In the genomic region with DNA sequence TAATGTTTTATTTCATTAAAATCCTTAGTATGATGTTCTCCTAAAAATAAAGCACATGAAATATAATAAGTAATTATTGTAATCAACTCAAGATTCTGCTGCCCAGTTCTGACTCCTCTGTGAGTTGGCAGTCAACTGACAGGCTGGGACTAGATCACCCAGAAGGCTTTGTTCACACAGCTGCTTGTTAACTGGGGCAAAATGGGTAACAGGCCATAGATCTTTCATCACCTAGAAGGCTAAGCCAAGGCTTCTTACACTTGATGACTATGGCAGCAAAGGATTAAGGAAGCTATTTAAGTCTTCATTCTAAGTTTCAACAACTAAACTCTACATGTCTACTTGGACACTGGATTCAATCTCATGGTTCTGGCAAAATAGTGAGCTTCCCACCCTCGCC, we compare ENCODE assay signal across 17 mouse cellular contexts.
DNase-seq lines count a peak whose midpoint lies in the region; ATAC-seq and TF ChIP-seq lines count a peak whose summit lies in the region.
"Had no signal": no experiment of that assay in that cellular context is flagged by ENCODE, and none has a peak within 500 bp of the region (broad histone marks: within the 10 kb centered on the region; RNA-seq: fewer than 3 reads in every experiment).

No protein-coding gene starts in this region.

- H3K36me3 ChIP-seq in heart, embryonic 12.5 days: no peaks in the 10 kb centered on the region
- no peaks in the 10 kb centered on the region for H3K36me3 ChIP-seq in CH12.LX (replicated peaks in 1 of 2; ENCODE audit: control insufficient read depth in 1 of 2, insufficient read depth in 1 of 2, low read length in 1 of 2)
- no peaks in the 10 kb centered on the region for H3K36me3 ChIP-seq in lung, embryonic 16.5 days (ENCODE audit: control insufficient read depth, insufficient read depth, low read length)
- no peaks in the 10 kb centered on the region for H3K36me3 ChIP-seq in hindbrain, embryonic 11.5 days (ENCODE audit: control insufficient read depth, insufficient read depth, low read length)
- H3K36me3 ChIP-seq: limb, embryonic 15.5 days had no signal

- 75% methylated on average over 1 of the region's 1 CpGs for WGBS in heart, embryonic 12.5 days
- 33% methylated on average over 1 of the region's 1 CpGs for WGBS in lung, embryonic 16.5 days
- 97% methylated on average over 1 of the region's 1 CpGs for WGBS in hindbrain, embryonic 11.5 days

- dilution Hi-C loops in CH12.LX (cut with MboI; ENCODE audit: extremely low pct_ligation_motif_present, extremely low pct_unique_long_range_greater_than_20kb, low sequenced_read_pairs): no loop called here

- TF ChIP-seq CTCF in CH12.LX (conservative IDR thresholded peaks at IDR 0.05 in 1 of 2, IDR thresholded peaks at IDR 0.05 in 1 of 2; ENCODE audit: low read depth in 2 of 2, low read length in 2 of 2): no peak
- no peak for TF ChIP-seq CTCF in layer of hippocampus, adult 2 months (conservative IDR thresholded peaks at IDR 0.05)

- H3K4me2 ChIP-seq in heart, embryonic 12.5 days: no peak overlapping the region
- H3K4me2 ChIP-seq in CH12.LX (ENCODE audit: insufficient read depth, low read depth, poor library complexity, severe bottlenecking): no peak overlapping the region
- no peak overlapping the region for H3K4me2 ChIP-seq in lung, embryonic 16.5 days (ENCODE audit: low read depth, low read length)
- no peak overlapping the region for H3K4me2 ChIP-seq in hindbrain, embryonic 11.5 days (replicated peaks; ENCODE audit: low read depth, low read length)
- H3K4me2 ChIP-seq: hindbrain, embryonic 14.5 days; limb, embryonic 15.5 days; midbrain, embryonic 11.5 days had no signal

- peaks cover 14% of the 10 kb centered on the region for H3K4me1 ChIP-seq in heart, embryonic 12.5 days (replicated peaks)
- H3K4me1 ChIP-seq in CH12.LX (ENCODE audit: control insufficient read depth in 1 of 2, insufficient read depth in 2 of 2): peaks cover 0 to 17% of the 10 kb centered on the region in 2 experiments; a peak in 2 of 4 replicates
- no peaks in the 10 kb centered on the region; the same call in 1 of the 2 replicates for H3K4me1 ChIP-seq in lung, embryonic 16.5 days (replicated peaks; ENCODE audit: control insufficient read depth, insufficient read depth, low read length)
- H3K4me1 ChIP-seq in hindbrain, embryonic 11.5 days (replicated peaks; ENCODE audit: control insufficient read depth, insufficient read depth, low read length): no peaks in the 10 kb centered on the region

- DNase-seq in embryo, embryonic 10.5 days (ENCODE audit: low spot score): peak; percentile 4
- no peak for DNase-seq in embryo, embryonic 10 days (ENCODE audit: low spot score)
- peak; percentile 44 to 54 for DNase-seq in heart, adult 18-20 months
- peak; percentile 14 for DNase-seq in CH12.LX (ENCODE audit: extremely low read depth)
- no peak for DNase-seq in hindbrain, embryonic 11.5 days (ENCODE audit: low spot score)
- no peak for DNase-seq in layer of hippocampus, adult 2 months (ENCODE audit: low spot score in 2 of 2)
- DNase-seq: cerebellum, adult 18-20 months; kidney, adult 11 months; kidney, postnatal 14 days; layer of hippocampus, adult 9-11 months; thymus, postnatal 4 days had no signal

- H3K79me2 ChIP-seq in CH12.LX (replicated peaks; ENCODE audit: control insufficient read depth, extremely low read depth, insufficient read depth, poor library complexity, severe bottlenecking): no peaks in the 10 kb centered on the region

- no peak overlapping the region for H3K9ac ChIP-seq in heart, embryonic 12.5 days
- no peak overlapping the region for H3K9ac ChIP-seq in CH12.LX (ENCODE audit: insufficient read depth, low read depth)
- no peak overlapping the region for H3K9ac ChIP-seq in lung, embryonic 16.5 days (ENCODE audit: low read length)
- H3K9ac ChIP-seq in hindbrain, embryonic 11.5 days (ENCODE audit: low read depth, low read length): no peak overlapping the region
- H3K9ac ChIP-seq: hindbrain, embryonic 14.5 days; limb, embryonic 15.5 days had no signal

- no peak for TF ChIP-seq POLR2A in CH12.LX (IDR thresholded peaks at IDR 0.05; ENCODE audit: low read depth, low read length)

- no peak for ATAC-seq in heart, embryonic 12.5 days (ENCODE audit: insufficient number of reproducible peaks, low FRiP score)
- peak; percentile 77 for ATAC-seq in lung, embryonic 16.5 days (ENCODE audit: low read depth)
- ATAC-seq in hindbrain, embryonic 11.5 days (ENCODE audit: low FRiP score): no peak
- ATAC-seq: Patski had no signal

- no peak overlapping the region for H3K4me3 ChIP-seq in heart, embryonic 12.5 days
- no peak overlapping the region for H3K4me3 ChIP-seq in CH12.LX (replicated peaks in 1 of 3; ENCODE audit: low read depth in 2 of 3, low read length in 2 of 3, poor library complexity in 1 of 3)
- no peak overlapping the region for H3K4me3 ChIP-seq in lung, embryonic 16.5 days (ENCODE audit: low read length)
- no peak overlapping the region for H3K4me3 ChIP-seq in hindbrain, embryonic 11.5 days (ENCODE audit: low read depth, low read length)
- H3K4me3 ChIP-seq in layer of hippocampus, adult 2 months: no peak overlapping the region
- H3K4me3 ChIP-seq: limb, embryonic 15.5 days had no signal

- H3K9me3 ChIP-seq in heart, embryonic 12.5 days (replicated peaks): no peaks in the 10 kb centered on the region
- H3K9me3 ChIP-seq in CH12.LX (replicated peaks; ENCODE audit: low read length): no peaks in the 10 kb centered on the region
- no peaks in the 10 kb centered on the region for H3K9me3 ChIP-seq in lung, embryonic 16.5 days (ENCODE audit: control insufficient read depth, low read length)
- no peaks in the 10 kb centered on the region for H3K9me3 ChIP-seq in hindbrain, embryonic 11.5 days (ENCODE audit: control insufficient read depth, low read length)
- H3K9me3 ChIP-seq: limb, embryonic 15.5 days had no signal

- no peak for TF ChIP-seq RAD21 in CH12.LX (IDR thresholded peaks at IDR 0.05; ENCODE audit: low read depth, low read length)

- H3K27ac ChIP-seq in heart, embryonic 12.5 days (ENCODE audit: poor library complexity, severe bottlenecking): no peak overlapping the region
- H3K27ac ChIP-seq in CH12.LX (ENCODE audit: insufficient read depth, low read depth): no peak overlapping the region
- H3K27ac ChIP-seq in lung, embryonic 16.5 days (ENCODE audit: low read length): no peak overlapping the region
- no peak overlapping the region for H3K27ac ChIP-seq in hindbrain, embryonic 11.5 days (ENCODE audit: low read depth, low read length)
- H3K27ac ChIP-seq in layer of hippocampus, adult 2 months: no peak overlapping the region
- H3K27ac ChIP-seq: hindbrain, embryonic 14.5 days; limb, embryonic 15.5 days had no signal

- in situ Hi-C loops in CH12.LX (cut with MboI; ENCODE audit: low pct_ligation_motif_present, low pct_unique_long_range_greater_than_20kb, low sequenced_read_pairs): no loop called here

- H3K27me3 ChIP-seq in heart, embryonic 12.5 days (replicated peaks): no peaks in the 10 kb centered on the region
- no peaks in the 10 kb centered on the region for H3K27me3 ChIP-seq in CH12.LX (replicated peaks)
- H3K27me3 ChIP-seq in lung, embryonic 16.5 days (ENCODE audit: control insufficient read depth, insufficient read depth, low read depth, low read length): no peaks in the 10 kb centered on the region
- no peaks in the 10 kb centered on the region for H3K27me3 ChIP-seq in hindbrain, embryonic 11.5 days (ENCODE audit: control insufficient read depth, insufficient read depth, low read length)
- H3K27me3 ChIP-seq: limb, embryonic 15.5 days; Patski had no signal

- no peak for TF ChIP-seq EP300 in CH12.LX (IDR thresholded peaks at IDR 0.05; ENCODE audit: low read length)

TF ChIP-seq in CH12.LX, 34 proteins besides CTCF, POLR2A, EP300 and RAD21:
- TF ChIP-seq JUN (IDR thresholded peaks at IDR 0.05; ENCODE audit: insufficient read depth, low read depth, low read length) (no peak), HCFC1 (IDR thresholded peaks at IDR 0.05; ENCODE audit: low read depth, low read length) (no peak), ZKSCAN1 (IDR thresholded peaks at IDR 0.05; ENCODE audit: borderline replicate concordance, low read depth, low read length) (no peak), MAZ (IDR thresholded peaks at IDR 0.05; ENCODE audit: low read depth, low read length) (no peak), KAT2A (IDR thresholded peaks at IDR 0.05; ENCODE audit: insufficient replicate concordance, low read length) (no peak), RCOR1 (conservative IDR thresholded peaks at IDR 0.05; ENCODE audit: low read depth, low read length) (no peak), CHD1 (IDR thresholded peaks at IDR 0.05; ENCODE audit: low read depth, low read length) (no peak), ETS1 (conservative IDR thresholded peaks at IDR 0.05; ENCODE audit: low read depth, low read length) (no peak), GABPA (IDR thresholded peaks at IDR 0.05; ENCODE audit: insufficient replicate concordance, low read depth, low read length) (no peak), SIN3A (IDR thresholded peaks at IDR 0.05; ENCODE audit: low read length) (no peak), TCF12 (IDR thresholded peaks at IDR 0.05; ENCODE audit: low read depth, low read length) (no peak), TBP (conservative IDR thresholded peaks at IDR 0.05; ENCODE audit: low read depth, low read length) (no peak), ZMIZ1 (IDR thresholded peaks at IDR 0.05; ENCODE audit: low read depth, low read length) (no peak), MXI1 (IDR thresholded peaks at IDR 0.05; ENCODE audit: low read depth, low read length) (no peak), PAX5 (IDR thresholded peaks at IDR 0.05; ENCODE audit: low read length) (no peak), ZC3H11A (IDR thresholded peaks at IDR 0.05; ENCODE audit: low read depth, low read length) (no peak), CHD2 (IDR thresholded peaks at IDR 0.05; ENCODE audit: low read length) (no peak), BHLHE40 (IDR thresholded peaks at IDR 0.05; ENCODE audit: low read depth, low read length) (no peak), IRF4 (IDR thresholded peaks at IDR 0.05; ENCODE audit: low read depth, low read length) (no peak), POLR2AphosphoS2 (IDR thresholded peaks at IDR 0.05; ENCODE audit: low read depth, low read length) (no peak)

Comparison
In these comparisons a context has a peak if more than half of its experiments do, and no peak if none do; other contexts are left out.
1. DNase-seq: peak in embryo, embryonic 10.5 days (single experiment), heart, adult 18-20 months (2 of 2) and CH12.LX (single experiment); none in embryo, embryonic 10 days (single experiment), hindbrain, embryonic 11.5 days (single experiment) and layer of hippocampus, adult 2 months (0 of 2).